Mouse (Mus musculus): ENCODE measurements at regions not wholly inside any gene's neighbourhood (a gene's known extent, or its start where the extent isn't known, plus 50 kb on each side); places are given as distances from the start of the nearest gene placed in this dataset.
"Not testable (repeated sequence)": the region's sequence is repeated elsewhere in the genome, so short reads cannot be mapped to it uniquely, and the experiment has no call there.

- in situ Hi-C loops (cut with MboI, MseI): loop anchor here (10.0 kb wide), 1 partner anchor 1120 kb away; no protein-coding TSS in a partner anchor
Observed at GRCm38 (mm10) chr14:87215099-87215498, 74.1 kb upstream of the Diaph3 start.

- in situ Hi-C loops (cut with MboI, MseI): loop anchor here (10.0 kb wide), 1 partner anchor 1122 kb away; no protein-coding TSS in a partner anchor
Observed at GRCm38 (mm10) chr14:87217042-87217441, 76.0 kb upstream of the Diaph3 start.

GRCm38 (mm10) chr14:87219975-87220374 lies 78.9 kb upstream of the Diaph3 start:
- in situ Hi-C loops (cut with MboI, MseI): loop anchor here (10.0 kb wide), 1 partner anchor 1125 kb away; no protein-coding TSS in a partner anchor

GRCm38 (mm10) chr14:87224870-87225269 lies 83.8 kb upstream of the Diaph3 start:
- in situ Hi-C loops (cut with MboI, MseI): no loop called here

GRCm38 (mm10) chr14:87249258-87249657 lies 108.2 kb upstream of the Diaph3 start:
- in situ Hi-C loops (cut with MboI, MseI): no loop called here

GRCm38 (mm10) chr14:87255484-87256208 lies 114.6 kb upstream of the Diaph3 start:
- in situ Hi-C loops (cut with MboI, MseI): loop anchor here (10.0 kb wide), 1 partner anchor 899 kb away; no protein-coding TSS in a partner anchor

- in situ Hi-C loops (cut with MboI, MseI): no loop called here
Observed at GRCm38 (mm10) chr14:87261726-87262125, 120.7 kb upstream of the Diaph3 start.

- in situ Hi-C loops (cut with MboI, MseI): no loop called here
Observed at GRCm38 (mm10) chr14:87264826-87265225, 123.8 kb upstream of the Diaph3 start.

- in situ Hi-C loops (cut with MboI, MseI): no loop called here
Observed at GRCm38 (mm10) chr14:87266309-87266708, 125.3 kb upstream of the Diaph3 start.

GRCm38 (mm10) chr14:87289266-87289665 lies 127.2 kb upstream of the Tdrd3 start:
- in situ Hi-C loops (cut with MboI, MseI): not testable (repeated sequence)

GRCm38 (mm10) chr14:87289708-87290243 lies 126.7 kb upstream of the Tdrd3 start:
- in situ Hi-C loops (cut with MboI, MseI): no loop called here

GRCm38 (mm10) chr14:87295206-87295605 lies 121.2 kb upstream of the Tdrd3 start:
- in situ Hi-C loops (cut with MboI, MseI): no loop called here

GRCm38 (mm10) chr14:87297160-87297559 lies 119.3 kb upstream of the Tdrd3 start:
- in situ Hi-C loops (cut with MboI, MseI): no loop called here

- in situ Hi-C loops (cut with MboI, MseI): no loop called here
Observed at GRCm38 (mm10) chr14:87300838-87301237, 115.6 kb upstream of the Tdrd3 start.

- in situ Hi-C loops (cut with MboI, MseI): no loop called here
Observed at GRCm38 (mm10) chr14:87301564-87301963, 114.9 kb upstream of the Tdrd3 start.

GRCm38 (mm10) chr14:87305481-87305880 lies 111.0 kb upstream of the Tdrd3 start:
- in situ Hi-C loops (cut with MboI, MseI): no loop called here

- in situ Hi-C loops (cut with MboI, MseI): no loop called here
Observed at GRCm38 (mm10) chr14:87306011-87306410, 110.4 kb upstream of the Tdrd3 start.

- in situ Hi-C loops (cut with MboI, MseI): no loop called here
Observed at GRCm38 (mm10) chr14:87308016-87308415, 108.4 kb upstream of the Tdrd3 start.

GRCm38 (mm10) chr14:87312318-87312717 lies 104.1 kb upstream of the Tdrd3 start:
- in situ Hi-C loops (cut with MboI, MseI): no loop called here

- in situ Hi-C loops (cut with MboI, MseI): loop anchor here (5.0 kb wide), 1 partner anchor 137 kb away; no protein-coding TSS in a partner anchor
Observed at GRCm38 (mm10) chr14:87314999-87315732, 101.3 kb upstream of the Tdrd3 start.

- in situ Hi-C loops (cut with MboI, MseI): no loop called here
Observed at GRCm38 (mm10) chr14:87327841-87328240, 88.6 kb upstream of the Tdrd3 start.

- in situ Hi-C loops (cut with MboI, MseI): no loop called here
Observed at GRCm38 (mm10) chr14:87337950-87338526, 78.4 kb upstream of the Tdrd3 start.

Data from T-helper 1 cell (primary cell).